Mouse (Mus musculus) cerebellum, adult 2 months (tissue): Measurements from ENCODE around the gene Tsx.

ENCODE experiments used
- CTCF ChIP-seq: fragments of 200-500 bp; IDR thresholded peaks from 2 replicates; pipeline ENCODE4 v1.5.1; 2011; ENCODE audit warnings: low read depth, mild to moderate bottlenecking, control low read depth, low read length, moderate library complexity, borderline replicate concordance; ENCODE audit not compliant: insufficient read depth
- POLR2A ChIP-seq: fragments of 200-500 bp; IDR thresholded peaks from 2 replicates; pipeline ENCODE4 v1.6.1; 2011; ENCODE audit warnings: low read length, control low read depth, borderline replicate concordance; ENCODE audit not compliant: insufficient read depth

DNA sequence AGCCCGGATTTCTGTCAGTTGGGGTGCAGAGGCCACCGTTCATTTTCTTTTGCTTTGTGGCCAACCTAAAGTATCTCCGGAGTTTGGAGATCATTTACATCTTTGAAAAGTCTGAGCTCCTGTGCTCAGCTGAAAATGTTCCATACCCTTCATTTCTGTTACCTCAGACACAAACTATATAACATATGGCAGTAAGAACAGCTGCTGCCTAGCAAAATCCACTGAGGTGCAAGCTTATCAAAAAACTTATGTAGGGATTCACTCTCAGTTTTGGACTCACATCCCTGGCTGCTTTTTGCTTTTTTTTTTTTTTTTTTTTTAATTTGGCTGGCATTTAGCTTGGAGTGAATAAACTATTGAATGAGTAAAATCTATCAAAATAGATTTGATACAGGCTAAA is 26.1 kb upstream of the Tsx start:
- TF ChIP-seq POLR2A (no peak), CTCF (no peak)
